Mouse (Mus musculus) gastrocnemius, adult 2 months (tissue): ENCODE data around the gene Ggcx. TPM values are rescaled to one million over a fixed set of nuclear protein-coding genes. Genes with fewer than 3 reads are reported as not detected.

ENCODE experiments used
- DNase-seq: peaks from one replicate; pipeline ENCODE4 v3.0.0; 2022
- H3K27ac ChIP-seq: fragments of 200-600 bp; 2 replicates; pipeline ENCODE4 v1.8.1; 2022; ENCODE audit warnings: mild to moderate bottlenecking
- H3K4me3 ChIP-seq: fragments of 200-600 bp; 2 replicates; pipeline ENCODE4 v1.8.1; 2022; ENCODE audit warnings: mild to moderate bottlenecking, moderate library complexity
- CTCF ChIP-seq: fragments of 200-600 bp; IDR thresholded peaks from 2 replicates; pipeline ENCODE4 v1.8.1; 2022; ENCODE audit warnings: antibody characterized with exemption, mild to moderate bottlenecking, moderate library complexity
- intact Hi-C: fragments of 180-260 bp; cut with DNase I; formaldehyde crosslinking; loops from one replicate; pipeline ENCODE4 v1.15.1; 2025
- total RNA-seq, 2 experiments: library from RNA; stranded (reverse); gene quantifications; 2 replicates each; pipeline ENCODE4 v1.2.3; 2021

Gene Ggcx
- total RNA-seq, 2 experiments from 2014 or later: 12.2 to 17.3 TPM

DNA sequence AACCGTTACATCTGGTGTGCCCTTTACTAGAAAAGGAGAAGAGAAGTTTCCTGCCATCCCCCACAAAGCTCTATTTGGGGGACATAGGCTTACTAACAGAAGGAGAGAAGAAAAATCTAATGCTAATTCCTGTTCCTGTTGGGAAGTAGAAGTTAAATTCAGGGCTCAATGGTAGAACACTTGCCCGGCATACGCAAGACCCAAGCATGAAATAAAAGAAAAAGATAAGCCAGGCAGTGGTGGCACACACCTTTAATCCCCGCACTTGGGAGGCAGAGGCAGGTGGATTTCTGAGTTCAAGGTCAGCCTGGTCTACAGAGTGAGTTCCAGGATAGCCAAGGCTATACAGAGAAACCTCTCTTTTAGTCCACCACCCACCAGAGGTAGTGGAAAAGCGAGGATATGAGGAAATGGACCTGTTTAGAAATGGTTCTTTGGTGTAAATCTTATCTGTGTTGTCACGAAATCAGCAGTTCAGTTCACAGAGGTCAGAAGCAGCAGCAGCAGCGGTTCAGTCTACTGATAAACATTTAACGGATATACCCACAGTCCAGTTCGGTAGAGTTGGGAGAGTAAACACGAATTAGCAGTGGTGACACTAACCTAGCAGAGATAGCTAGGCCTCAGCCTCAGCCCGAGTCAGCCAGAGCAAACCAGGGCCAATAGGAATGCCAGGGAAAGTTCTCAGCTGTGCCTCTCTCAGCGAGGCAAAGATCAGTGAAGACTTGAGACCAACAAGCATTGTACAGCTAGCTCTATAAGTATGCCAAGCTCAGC, 65.7 kb downstream of the Ggcx start:
- no peak for TF ChIP-seq CTCF
- no peak for DNase-seq
- Histone ChIP-seq H3K4me3 (no peak overlapping the region), H3K27ac (no peak overlapping the region)
- intact Hi-C loops: no loop called here

DNA sequence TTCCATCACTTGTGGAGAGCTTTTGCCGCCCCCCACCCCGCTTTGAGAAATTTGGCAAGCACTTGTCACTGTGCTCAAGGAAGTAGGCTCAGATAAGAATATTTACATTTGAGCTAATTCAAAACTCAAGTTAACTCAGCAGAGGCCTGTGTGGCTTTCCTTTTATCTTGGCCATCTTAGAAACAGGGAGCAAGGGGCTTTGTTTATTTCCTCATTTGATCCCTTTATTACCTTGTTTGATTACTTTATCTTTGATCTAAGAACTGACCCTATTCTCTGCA, 66.3 kb downstream of the Ggcx start:
- no peak for TF ChIP-seq CTCF
- intact Hi-C loops: no loop called here
- H3K4me3 ChIP-seq: no peak overlapping the region
- no peak overlapping the region for H3K27ac ChIP-seq
- DNase-seq: no peak

Other genes with a start within 250 kb of the Ggcx start
- 1 to 10 TPM; 3.3 to 9.2 TPM for gene Atoh8, start 178.7 kb upstream of the Ggcx start, total RNA-seq
- gene Sftpb, start 109.7 kb upstream of the Ggcx start, total RNA-seq: not detected
- 10 to 100 TPM; 16.4 to 18.4 TPM for gene Usp39, start 69.1 kb upstream of the Ggcx start, total RNA-seq
- gene 0610030E20Rik, start 67.0 kb upstream of the Ggcx start, total RNA-seq: 10 to 100 TPM; 10.1 to 11.7 TPM
- 10 to 100 TPM; 21.0 to 24.2 TPM for gene Tmem150a, start 58.9 kb upstream of the Ggcx start, total RNA-seq
- gene Rnf181, start 47.4 kb upstream of the Ggcx start, total RNA-seq: 10 to 100 TPM; 24.9 to 26.6 TPM
- 100 to 1,000 TPM in 1 of 2 experiments, 10 to 100 TPM in 1; 97.5 to 102 TPM for gene Vamp5, start 33.8 kb upstream of the Ggcx start, total RNA-seq
- gene Vamp8, start 23.6 kb upstream of the Ggcx start, total RNA-seq: 10 to 100 TPM; 50.4 to 58.0 TPM
- 100 to 1,000 TPM; 130 to 164 TPM for gene Mat2a, start 25.2 kb downstream of the Ggcx start, total RNA-seq
- under 1 TPM; 0.59 to 0.99 TPM for gene Sh2d6, start 107.4 kb downstream of the Ggcx start, total RNA-seq
- gene Capg, start 130.1 kb downstream of the Ggcx start, total RNA-seq: 1 to 10 TPM; 6.8 to 9.7 TPM
- gene Elmod3, start 184.1 kb downstream of the Ggcx start, total RNA-seq: 1 to 10 TPM; 7.7 to 9.8 TPM
- gene Retsat, start 184.2 kb downstream of the Ggcx start, total RNA-seq: 10 to 100 TPM; 56.1 to 98.6 TPM
- gene Tgoln1, start 202.7 kb downstream of the Ggcx start, total RNA-seq: 10 to 100 TPM; 23.2 to 29.0 TPM